Mouse (Mus musculus) embryonic stem cell, embryonic (primary cell): Measurements from ENCODE around the gene Olfr159.

Experiments used
- CTCF ChIA-PET, 4 experiments: fragments of 300-600 bp in 2 of 4; fragments of 350-600 bp in 2 of 4; sonication (Branson Sonifier 250); formaldehyde crosslinking; loops; one replicate each; lab custom pipeline; 2022; ENCODE audit warnings: inconsistent platforms in 2 of 4; lab: Charles Lee
- POLR2A ChIA-PET, 4 experiments: fragments of 300-600 bp in 2 of 4; fragments of 350-600 bp in 2 of 4; sonication (Branson Sonifier 250); formaldehyde crosslinking; loops; one replicate each; lab custom pipeline; 2022; ENCODE audit warnings: antibody characterized with exemption in 4 of 4, inconsistent platforms in 1 of 4; lab: Charles Lee

The Olfr159 gene

DNA sequence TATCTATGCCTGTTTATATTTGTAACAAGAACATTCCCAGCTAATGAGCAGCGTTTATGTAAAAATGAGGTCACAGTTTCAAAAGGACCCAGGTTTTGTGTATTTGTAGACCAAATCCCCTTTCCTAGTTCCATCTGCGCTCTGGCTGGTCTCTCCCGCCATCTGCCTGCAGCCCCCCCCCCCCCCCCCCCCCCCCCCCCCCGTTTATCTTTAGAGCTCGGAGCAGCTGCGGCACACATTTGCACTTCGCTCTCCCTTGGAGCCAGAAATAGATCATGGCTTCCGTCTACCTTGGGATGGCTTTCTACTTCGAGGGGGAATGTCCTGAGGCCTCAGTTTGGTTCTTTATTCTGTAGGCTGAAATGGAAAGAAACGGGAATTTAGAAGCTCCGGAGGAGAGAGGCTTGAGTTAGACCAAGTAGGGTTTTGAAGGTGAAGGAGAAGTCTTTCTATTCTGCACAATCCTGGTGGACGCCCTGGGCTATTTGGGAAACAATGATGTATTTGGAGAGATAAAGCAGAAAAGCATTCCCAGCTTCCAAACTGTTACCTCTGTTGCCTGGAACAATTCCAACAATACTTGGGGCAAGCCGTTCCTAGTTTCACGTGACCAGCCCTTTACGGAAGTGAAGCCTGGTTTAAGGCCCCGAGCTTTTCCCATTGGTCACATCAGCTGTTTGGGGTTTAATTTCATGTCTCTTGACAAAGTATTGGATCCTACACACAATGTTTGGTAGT is 50.1 kb downstream of the Olfr159 start:
- ChIA-PET POLR2A (interaction anchor here in 3 of 4 experiments (0.5 to 1.8 kb wide), 8 partner anchors 10 to 348 kb away, joined by 3 to 6 read pairs (median 4); no protein-coding TSS in a partner anchor), CTCF (interaction anchor here (0.6 to 1.5 kb wide), 13 partner anchors 8 to 339 kb away, joined by 3 to 7 read pairs (median 4); partner anchors contain the start of gene Rusc2 (in 1 of the 4))
